Mouse (Mus musculus) CH12.LX (cell line): ENCODE measurements at regions not wholly inside any gene's neighbourhood (a gene's known extent, or its start where the extent isn't known, plus 50 kb on each side); places are given as distances from the start of the nearest gene placed in this dataset.

Experiments used
- DNase-seq: peaks from one replicate; pipeline ENCODE4 v3.0.0-alpha.2; 2013; ENCODE audit errors: extremely low read depth
- H3K27ac ChIP-seq: 2 replicates; pipeline ENCODE4 v1.5.1; 2012; ENCODE audit warnings: low read depth, mild to moderate bottlenecking, control low read depth, moderate library complexity; ENCODE audit not compliant: insufficient read depth
- H3K27me3 ChIP-seq: replicated peaks from 2 replicates; pipeline ENCODE3; 2012; ENCODE audit warnings: inconsistent platforms
- H3K36me3 ChIP-seq, 2 experiments: replicated peaks in 1 of 2; 2 replicates each; pipeline versions ENCODE3 to v1.6.1; 2012; ENCODE audit warnings: inconsistent platforms in 1 of 2, low read length in 1 of 2, mild to moderate bottlenecking in 1 of 2, mixed read lengths in 1 of 2, moderate library complexity in 1 of 2; ENCODE audit not compliant: control insufficient read depth in 1 of 2, insufficient read depth in 1 of 2
- H3K4me1 ChIP-seq, 2 experiments: 2 replicates each; pipeline ENCODE4 v1.6.1; 2012; ENCODE audit warnings: inconsistent platforms in 1 of 2, moderate library complexity in 1 of 2; ENCODE audit not compliant: insufficient read depth in 2 of 2, control insufficient read depth in 1 of 2
- H3K4me2 ChIP-seq: 2 replicates; pipeline ENCODE4 v1.6.1; 2012; ENCODE audit warnings: low read depth, mild to moderate bottlenecking, control low read depth; ENCODE audit not compliant: poor library complexity, insufficient read depth, severe bottlenecking
- H3K4me3 ChIP-seq, 3 experiments: fragments of 150-350 bp in 1 of 3; sonication (generic) in 1 of 3; replicated peaks in 1 of 3; 2 replicates each; pipeline versions ENCODE3 to v1.5.1; 2011 to 2012; ENCODE audit warnings: low read depth in 2 of 3, low read length in 2 of 3, mild to moderate bottlenecking in 2 of 3, moderate library complexity in 2 of 3, control low read depth in 1 of 3, improper control_type of control experiment in 1 of 3, inconsistent platforms in 1 of 3, mixed read lengths in 1 of 3; ENCODE audit not compliant: poor library complexity in 1 of 3
- H3K79me2 ChIP-seq: replicated peaks from 2 replicates; pipeline ENCODE4 v1.6.1; 2012; ENCODE audit warnings: mild to moderate bottlenecking, moderate library complexity; ENCODE audit not compliant: control insufficient read depth, poor library complexity, insufficient read depth, severe bottlenecking; ENCODE audit errors: extremely low read depth
- H3K9ac ChIP-seq: 2 replicates; pipeline ENCODE4 v1.6.1; 2012; ENCODE audit warnings: low read depth, mild to moderate bottlenecking, control low read depth, moderate library complexity; ENCODE audit not compliant: insufficient read depth
- H3K9me3 ChIP-seq: replicated peaks from 2 replicates; pipeline ENCODE3; 2012; ENCODE audit warnings: low read length, inconsistent platforms, mixed read lengths
- BHLHE40 ChIP-seq: IDR thresholded peaks from 2 replicates; pipeline ENCODE4 v1.6.1; 2011; ENCODE audit warnings: mild to moderate bottlenecking, low read depth, low read length, improper control_type of control experiment
- CHD1 ChIP-seq: IDR thresholded peaks from 2 replicates; pipeline ENCODE4 v1.6.1; 2012; ENCODE audit warnings: low read depth, low read length, improper control_type of control experiment, inconsistent platforms
- CTCF ChIP-seq, 2 experiments: IDR thresholded peaks in 1 of 2; conservative IDR thresholded peaks in 1 of 2; 2 replicates each; pipeline ENCODE4 v1.5.1; 2011 to 2012; ENCODE audit warnings: low read depth in 2 of 2, low read length in 2 of 2, improper control_type of control experiment in 1 of 2, inconsistent platforms in 1 of 2, mild to moderate bottlenecking in 1 of 2, moderate library complexity in 1 of 2
- ELF1 ChIP-seq: IDR thresholded peaks from 2 replicates; pipeline ENCODE4 v1.6.1; 2014; ENCODE audit warnings: low read depth, mild to moderate bottlenecking, inconsistent platforms, low read length, improper control_type of control experiment
- ETS1 ChIP-seq: conservative IDR thresholded peaks from 2 replicates; pipeline ENCODE4 v1.6.1; 2012; ENCODE audit warnings: low read depth, mild to moderate bottlenecking, inconsistent platforms, low read length, improper control_type of control experiment, moderate library complexity
- GABPA ChIP-seq: IDR thresholded peaks from 2 replicates; pipeline ENCODE4 v1.6.1; 2012; ENCODE audit warnings: low read depth, low read length, improper control_type of control experiment, inconsistent platforms; ENCODE audit not compliant: insufficient replicate concordance
- HCFC1 ChIP-seq: IDR thresholded peaks from 2 replicates; pipeline ENCODE4 v1.6.1; 2012; ENCODE audit warnings: low read depth, mild to moderate bottlenecking, inconsistent platforms, low read length, improper control_type of control experiment
- IRF4 ChIP-seq: IDR thresholded peaks from 2 replicates; pipeline ENCODE4 v1.6.1; 2014; ENCODE audit warnings: low read depth, mild to moderate bottlenecking, inconsistent platforms, low read length, improper control_type of control experiment
- JUN ChIP-seq: IDR thresholded peaks from 2 replicates; pipeline ENCODE4 v1.6.1; 2011; ENCODE audit warnings: low read depth, mild to moderate bottlenecking, low read length, improper control_type of control experiment, moderate library complexity; ENCODE audit not compliant: insufficient read depth
- KAT2A ChIP-seq: IDR thresholded peaks from 2 replicates; pipeline ENCODE4 v1.6.1; 2012; ENCODE audit warnings: low read length, improper control_type of control experiment, inconsistent platforms; ENCODE audit not compliant: insufficient replicate concordance
- MAX ChIP-seq: IDR thresholded peaks from 2 replicates; pipeline ENCODE4 v1.6.1; 2011; ENCODE audit warnings: low read length, improper control_type of control experiment
- MXI1 ChIP-seq: IDR thresholded peaks from 2 replicates; pipeline ENCODE4 v1.6.1; 2011; ENCODE audit warnings: mild to moderate bottlenecking, low read depth, low read length, improper control_type of control experiment
- MYC ChIP-seq: IDR thresholded peaks from 2 replicates; pipeline ENCODE4 v1.6.1; 2011; ENCODE audit warnings: low read depth, mild to moderate bottlenecking, improper control_type of control experiment, low read length
- NELFE ChIP-seq: IDR thresholded peaks from 2 replicates; pipeline ENCODE4 v1.6.1; 2011; ENCODE audit warnings: low read depth, low read length, improper control_type of control experiment
- NRF1 ChIP-seq: IDR thresholded peaks from 2 replicates; pipeline ENCODE4 v1.6.1; 2014; ENCODE audit warnings: low read depth, mild to moderate bottlenecking, inconsistent platforms, low read length, improper control_type of control experiment, moderate library complexity
- POLR2AphosphoS2 ChIP-seq: IDR thresholded peaks from 2 replicates; pipeline ENCODE4 v1.6.1; 2011; ENCODE audit warnings: low read depth, low read length, improper control_type of control experiment
- RAD21 ChIP-seq: IDR thresholded peaks from 2 replicates; pipeline ENCODE4 v1.6.1; 2011; ENCODE audit warnings: low read depth, mild to moderate bottlenecking, low read length, improper control_type of control experiment, moderate library complexity
- RCOR1 ChIP-seq: conservative IDR thresholded peaks from 2 replicates; pipeline ENCODE4 v1.6.1; 2012; ENCODE audit warnings: low read depth, mild to moderate bottlenecking, inconsistent platforms, low read length, improper control_type of control experiment
- SIN3A ChIP-seq: IDR thresholded peaks from 2 replicates; pipeline ENCODE4 v1.6.1; 2012; ENCODE audit warnings: low read length, improper control_type of control experiment, inconsistent platforms
- TBP ChIP-seq: conservative IDR thresholded peaks from 2 replicates; pipeline ENCODE4 v1.6.1; 2011; ENCODE audit warnings: low read depth, low read length, improper control_type of control experiment
- UBTF ChIP-seq: IDR thresholded peaks from 2 replicates; pipeline ENCODE4 v1.6.1; 2012; ENCODE audit warnings: low read depth, mild to moderate bottlenecking, inconsistent platforms, low read length, improper control_type of control experiment, moderate library complexity
- USF1 ChIP-seq: IDR thresholded peaks from 2 replicates; pipeline ENCODE4 v1.6.1; 2014; ENCODE audit warnings: low read depth, mild to moderate bottlenecking, inconsistent platforms, low read length, improper control_type of control experiment
- USF2 ChIP-seq: conservative IDR thresholded peaks from 2 replicates; pipeline ENCODE4 v1.6.1; 2011; ENCODE audit warnings: low read depth, low read length, improper control_type of control experiment
- ZC3H11A ChIP-seq: IDR thresholded peaks from 2 replicates; pipeline ENCODE4 v1.6.1; 2012; ENCODE audit warnings: low read depth, mild to moderate bottlenecking, inconsistent platforms, low read length, improper control_type of control experiment
- ZKSCAN1 ChIP-seq: IDR thresholded peaks from 2 replicates; pipeline ENCODE4 v1.6.1; 2012; ENCODE audit warnings: low read depth, inconsistent platforms, low read length, improper control_type of control experiment, borderline replicate concordance
- ZMIZ1 ChIP-seq: IDR thresholded peaks from 2 replicates; pipeline ENCODE4 v1.6.1; 2012; ENCODE audit warnings: low read depth, mild to moderate bottlenecking, inconsistent platforms, low read length, improper control_type of control experiment
- ZNF384 ChIP-seq: IDR thresholded peaks from 2 replicates; pipeline ENCODE4 v1.6.1; 2012; ENCODE audit warnings: low read depth, low read length, improper control_type of control experiment, inconsistent platforms
- dilution Hi-C: fragments of 300-500 bp; cut with MboI; formaldehyde crosslinking; loops from 2 replicates; pipeline ENCODE4 v1.14.3; 2020; ENCODE audit warnings: low sequenced_read_pairs; ENCODE audit not compliant: extremely low pct_unique_long_range_greater_than_20kb, extremely low pct_ligation_motif_present
- in situ Hi-C: fragments of 300-500 bp; cut with MboI; formaldehyde crosslinking; loops from 3 replicates; pipeline ENCODE4 v1.14.3; 2019; ENCODE audit warnings: low sequenced_read_pairs, low pct_ligation_motif_present, low pct_unique_long_range_greater_than_20kb, mixed read lengths

DNA sequence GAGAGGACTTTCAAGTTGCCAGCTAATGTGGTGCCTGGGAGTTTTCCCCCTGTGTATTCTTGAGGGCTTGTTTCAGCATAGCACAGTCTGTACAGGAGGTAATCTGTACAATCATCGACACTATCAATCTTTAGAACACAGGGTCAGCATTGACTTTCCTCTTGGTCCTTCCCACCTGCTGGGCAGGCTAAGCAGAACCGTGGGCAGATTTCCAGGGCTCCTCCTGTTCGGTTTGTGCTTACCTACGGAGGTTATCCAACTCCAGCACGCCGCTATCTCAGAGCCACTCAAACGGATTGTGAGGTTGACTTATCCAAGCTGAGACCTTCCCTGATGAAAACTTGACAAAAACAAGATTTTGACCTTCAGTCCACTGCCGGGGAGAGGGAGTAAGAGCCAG, 988.9 kb downstream of the Synb start:
- dilution Hi-C loops = no loop called here
- Histone ChIP-seq H3K4me1 (no peaks in the 10 kb centered on the region), H3K27me3 (no peaks in the 10 kb centered on the region), H3K36me3 (no peaks in the 10 kb centered on the region), H3K79me2 (no peaks in the 10 kb centered on the region), H3K27ac (no peak overlapping the region), H3K4me3 (no peak overlapping the region), H3K4me2 (no peak overlapping the region), H3K9me3 (no peaks in the 10 kb centered on the region), H3K9ac (no peak overlapping the region)
- TF ChIP-seq BHLHE40 = no peak
- TF ChIP-seq IRF4 = no peak
- no peak for TF ChIP-seq ETS1
- TF ChIP-seq ZNF384 = no peak
- no peak for TF ChIP-seq KAT2A
- TF ChIP-seq UBTF = no peak
- no peak for TF ChIP-seq MAX
- no peak for TF ChIP-seq NELFE
- no peak for TF ChIP-seq ZC3H11A
- TF ChIP-seq ELF1 = no peak
- TF ChIP-seq HCFC1 = no peak
- no peak for TF ChIP-seq CHD1
- TF ChIP-seq USF2 = no peak
- TF ChIP-seq RAD21 = no peak
- TF ChIP-seq POLR2AphosphoS2 = no peak
- no peak for DNase-seq
- in situ Hi-C loops = no loop called here

DNA sequence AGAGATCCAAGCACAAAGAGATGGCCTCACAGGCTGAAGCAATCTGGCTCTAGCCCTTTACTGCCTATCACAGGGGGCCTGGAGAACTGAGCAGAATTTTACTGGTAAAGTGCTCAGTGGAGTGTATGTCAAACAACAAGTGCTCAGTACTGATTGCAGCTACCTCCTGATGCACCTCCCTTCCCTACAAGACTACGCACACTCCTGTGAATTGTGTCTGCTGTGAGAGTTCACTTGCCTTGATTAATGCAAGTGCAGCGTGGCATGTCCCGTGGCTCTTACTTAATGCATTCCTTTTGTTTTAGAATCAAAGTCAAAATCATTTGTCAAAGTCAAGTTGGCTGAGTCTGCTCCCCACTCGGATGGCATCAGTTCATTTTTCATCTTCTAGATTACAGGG, 992.4 kb downstream of the Synb start:
- Histone ChIP-seq H3K36me3 (no peaks in the 10 kb centered on the region), H3K4me1 (no peaks in the 10 kb centered on the region)
- TF ChIP-seq MXI1 (no peak), CHD1 (no peak), NELFE (no peak), CTCF (conservative IDR thresholded peaks at IDR 0.05 in 1 of 2, IDR thresholded peaks at IDR 0.05 in 1 of 2; ENCODE audit: low read depth in 2 of 2, low read length in 2 of 2) (no peak), GABPA (no peak), USF2 (no peak), RCOR1 (no peak), JUN (no peak), USF1 (no peak), RAD21 (no peak), POLR2AphosphoS2 (no peak), ZMIZ1 (no peak), TBP (no peak), IRF4 (no peak), SIN3A (no peak), BHLHE40 (no peak), NRF1 (no peak), ZNF384 (no peak), MYC (no peak), ZKSCAN1 (no peak)
- TF ChIP-seq, all 38 proteins: peak for 0
- H3K27ac ChIP-seq = no peak overlapping the region
- no peak overlapping the region for H3K9ac ChIP-seq
- no peak overlapping the region for H3K4me2 ChIP-seq
- H3K79me2 ChIP-seq = no peaks in the 10 kb centered on the region
- H3K9me3 ChIP-seq = no peaks in the 10 kb centered on the region
- dilution Hi-C loops = no loop called here
- no peaks in the 10 kb centered on the region for H3K27me3 ChIP-seq
- no peak for DNase-seq
- in situ Hi-C loops = no loop called here
- no peak overlapping the region for H3K4me3 ChIP-seq
